Mouse (Mus musculus): ENCODE results near the gene Mcfd2. TPM values are rescaled to one million over a fixed set of nuclear protein-coding genes. Genes with fewer than 3 reads are reported as not detected.
A peak's percentile ranks its signal among the peaks of the same experiment; 100 is the strongest.
"Not testable (repeated sequence)": the region's sequence is repeated elsewhere in the genome, so short reads cannot be mapped to it uniquely, and the experiment has no call there.

Mcfd2 gene
- polyA plus RNA-seq, 1 experiment from 2014 or later, result 148 TPM

DNA sequence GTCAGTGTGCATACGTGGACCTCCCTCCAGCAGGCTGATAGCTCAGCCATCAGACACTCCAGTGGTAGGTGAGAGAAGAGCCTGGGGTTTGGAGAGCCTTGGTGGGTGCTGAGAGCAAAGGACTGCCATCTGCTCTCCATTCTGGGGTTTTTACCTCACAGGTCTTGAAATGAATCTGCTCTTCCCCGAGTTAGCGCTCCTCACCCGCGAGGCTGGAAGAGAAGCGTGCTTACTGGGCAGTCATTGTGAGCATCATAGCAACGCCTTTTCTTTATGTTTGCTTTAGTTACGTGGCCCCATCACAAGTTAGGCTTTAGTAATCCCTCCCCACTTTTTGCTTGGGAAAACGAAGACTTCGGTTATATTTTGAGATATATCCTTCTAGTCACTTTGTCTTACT, 34.6 kb upstream of the Mcfd2 start:
- no peaks in the 10 kb centered on the region for H3K27me3 ChIP-seq (ENCODE audit: insufficient read depth, low read length)
- 88% methylated on average over 10 of the region's 10 CpGs for WGBS (ENCODE audit: insufficient replicate concordance)
- no peaks in the 10 kb centered on the region for H3K9me3 ChIP-seq (ENCODE audit: low read length)
- H3K4me2 ChIP-seq (ENCODE audit: low read depth, low read length), result no peak overlapping the region
- ATAC-seq, result no peak
- H3K4me3 ChIP-seq (ENCODE audit: low read depth, low read length), result no peak overlapping the region
- DNase-seq, result no peak
- no peak overlapping the region for H3K27ac ChIP-seq (ENCODE audit: low read depth)
- H3K36me3 ChIP-seq (replicated peaks; ENCODE audit: insufficient read depth, low read length), result peaks cover 2% of the 10 kb centered on the region; the same call in 1 of the 2 replicates
- no peak for TF ChIP-seq CTCF (IDR thresholded peaks at IDR 0.05; ENCODE audit: low read depth)
- no peak for TF ChIP-seq EP300 (IDR thresholded peaks at IDR 0.05; ENCODE audit: low read depth)
- no peak overlapping the region for H3K9ac ChIP-seq (replicated peaks)
- H3K4me1 ChIP-seq (ENCODE audit: insufficient read depth), result peaks cover 57% of the 10 kb centered on the region

DNA sequence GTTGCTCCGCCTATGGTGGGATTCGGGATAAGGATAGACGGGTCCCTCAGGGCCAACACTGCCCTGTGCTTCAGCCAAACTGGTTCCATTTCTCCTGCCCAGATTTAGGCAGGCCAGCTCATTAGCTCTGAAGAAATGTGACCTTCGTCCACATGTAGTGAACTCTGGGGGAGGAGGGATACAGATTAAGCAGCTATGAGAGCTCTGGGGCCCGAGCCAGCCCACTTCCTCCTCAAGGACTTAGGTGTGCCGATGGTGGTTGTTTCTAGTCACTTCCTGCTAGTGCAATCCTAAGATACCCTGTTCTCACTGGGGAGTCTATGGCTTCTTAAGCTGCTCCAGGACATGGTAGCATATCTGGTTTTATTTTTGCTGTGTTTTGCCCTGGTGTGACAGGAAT, 33.2 kb upstream of the Mcfd2 start:
- ATAC-seq, result peak; percentile 71
- 38% methylated on average over 6 of the region's 6 CpGs for WGBS (ENCODE audit: insufficient replicate concordance)
- H3K4me1 ChIP-seq (ENCODE audit: insufficient read depth), result peaks cover 44% of the 10 kb centered on the region
- no peaks in the 10 kb centered on the region for H3K27me3 ChIP-seq (ENCODE audit: insufficient read depth, low read length)
- H3K9me3 ChIP-seq (ENCODE audit: low read length), result no peaks in the 10 kb centered on the region
- peak overlapping the region; percentile 72 for H3K27ac ChIP-seq (ENCODE audit: low read depth)
- no peak for TF ChIP-seq EP300 (IDR thresholded peaks at IDR 0.05; ENCODE audit: low read depth)
- peak; percentile 49 for DNase-seq
- H3K36me3 ChIP-seq (replicated peaks; ENCODE audit: insufficient read depth, low read length), result peaks cover 6% of the 10 kb centered on the region; the same call in 1 of the 2 replicates
- no peak overlapping the region for H3K4me3 ChIP-seq (ENCODE audit: low read depth, low read length)
- peak overlapping the region; percentile 29; the same call in 1 of the 2 replicates for H3K4me2 ChIP-seq (ENCODE audit: low read depth, low read length)
- no peak overlapping the region for H3K9ac ChIP-seq (replicated peaks)

DNA sequence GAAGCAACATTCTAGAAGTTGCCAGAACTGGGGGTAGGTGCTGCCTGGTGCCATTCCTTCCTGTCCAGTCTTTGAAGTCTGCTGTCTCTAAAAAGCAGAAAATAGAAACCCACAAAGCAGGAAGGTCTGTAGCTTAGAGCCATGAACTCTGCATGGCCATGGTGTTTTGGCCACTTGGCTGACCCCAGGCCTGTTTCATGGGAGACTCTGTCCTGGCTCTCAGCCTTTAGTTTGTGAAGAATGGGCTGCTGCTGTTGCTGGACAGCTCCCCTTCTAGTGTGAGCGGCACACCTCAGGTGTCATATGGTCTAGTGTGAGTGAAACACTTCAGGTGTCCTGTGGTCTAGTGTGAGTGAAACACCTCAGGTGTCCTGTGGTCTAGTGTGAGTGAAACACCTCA, 31.0 kb upstream of the Mcfd2 start:
- not testable (repeated sequence) for H3K4me3 ChIP-seq (ENCODE audit: low read depth, low read length); H3K4me2 ChIP-seq (ENCODE audit: low read depth, low read length); DNase-seq; ATAC-seq; H3K27ac ChIP-seq (ENCODE audit: low read depth); H3K27me3 ChIP-seq (ENCODE audit: insufficient read depth, low read length); H3K9me3 ChIP-seq (ENCODE audit: low read length); H3K9ac ChIP-seq (replicated peaks)
- Histone ChIP-seq H3K4me1 (ENCODE audit: insufficient read depth) (peaks cover 27% of the 10 kb centered on the region), H3K36me3 (replicated peaks; ENCODE audit: insufficient read depth, low read length) (peaks cover 21% of the 10 kb centered on the region)
- 79% methylated on average over 1 of the region's 1 CpGs for WGBS (ENCODE audit: insufficient replicate concordance)

DNA sequence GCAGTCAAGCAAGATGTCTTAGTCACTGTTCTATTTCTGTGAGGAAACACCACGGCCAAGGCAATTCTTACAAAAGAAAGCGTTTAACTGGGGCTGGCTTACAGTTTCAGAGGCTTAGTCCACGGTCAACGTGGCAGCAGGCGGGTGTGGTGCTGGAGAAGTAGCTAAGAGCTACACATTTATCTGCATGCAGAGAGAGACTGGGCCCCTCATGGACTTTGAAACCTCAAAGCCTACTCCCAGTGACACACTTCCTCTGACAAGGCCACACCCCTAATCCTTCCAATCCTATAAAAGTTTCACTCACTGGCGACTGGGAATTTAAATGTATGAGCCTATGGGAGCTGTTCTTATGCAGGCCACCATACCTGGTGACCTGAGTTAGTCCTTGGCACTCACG, 30.0 kb upstream of the Mcfd2 start:
- Histone ChIP-seq H3K4me3 (ENCODE audit: low read depth, low read length) (no peak overlapping the region), H3K9me3 (ENCODE audit: low read length) (no peaks in the 10 kb centered on the region), H3K27me3 (ENCODE audit: insufficient read depth, low read length) (no peaks in the 10 kb centered on the region), H3K9ac (replicated peaks) (no peak overlapping the region), H3K4me1 (ENCODE audit: insufficient read depth) (peaks cover 30% of the 10 kb centered on the region), H3K36me3 (replicated peaks; ENCODE audit: insufficient read depth, low read length) (peaks cover 21% of the 10 kb centered on the region), H3K27ac (ENCODE audit: low read depth) (no peak overlapping the region), H3K4me2 (ENCODE audit: low read depth, low read length) (no peak overlapping the region)
- no peak for DNase-seq
- ATAC-seq, result no peak
- WGBS (ENCODE audit: insufficient replicate concordance), result 63% methylated on average over 7 of the region's 7 CpGs
- TF ChIP-seq EP300 (IDR thresholded peaks at IDR 0.05; ENCODE audit: low read depth) (no peak), CTCF (IDR thresholded peaks at IDR 0.05; ENCODE audit: low read depth) (no peak)

DNA sequence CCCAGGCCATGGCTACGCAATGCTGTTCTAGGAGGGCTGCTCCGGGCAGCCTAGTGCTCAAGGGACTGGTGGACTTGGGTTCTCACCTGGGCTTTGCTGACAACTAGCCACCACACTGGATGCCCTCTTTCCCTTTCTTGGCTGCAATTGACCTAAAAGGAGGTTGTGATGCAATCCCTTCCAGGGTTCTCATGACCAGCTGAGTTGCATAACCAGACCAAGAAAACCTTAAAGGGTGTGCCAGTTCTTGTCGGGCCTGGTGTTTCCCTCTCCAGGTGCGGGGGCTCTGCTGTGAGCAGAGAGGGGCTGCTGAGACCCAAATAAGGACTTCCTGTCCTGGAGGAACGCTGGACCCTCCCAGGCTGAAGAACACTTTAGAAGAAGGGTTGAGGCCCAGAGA, 27.4 kb upstream of the Mcfd2 start:
- DNase-seq (no peak), ATAC-seq (no peak)
- no peak for TF ChIP-seq CTCF (IDR thresholded peaks at IDR 0.05; ENCODE audit: low read depth)
- TF ChIP-seq EP300 (IDR thresholded peaks at IDR 0.05; ENCODE audit: low read depth), result no peak
- Histone ChIP-seq H3K36me3 (replicated peaks; ENCODE audit: insufficient read depth, low read length) (peaks cover 19% of the 10 kb centered on the region), H3K27ac (ENCODE audit: low read depth) (no peak overlapping the region), H3K4me3 (ENCODE audit: low read depth, low read length) (no peak overlapping the region), H3K4me1 (ENCODE audit: insufficient read depth) (peaks cover 19% of the 10 kb centered on the region), H3K4me2 (ENCODE audit: low read depth, low read length) (no peak overlapping the region), H3K9me3 (ENCODE audit: low read length) (no peaks in the 10 kb centered on the region), H3K9ac (replicated peaks) (no peak overlapping the region), H3K27me3 (ENCODE audit: insufficient read depth, low read length) (no peaks in the 10 kb centered on the region)
- WGBS (ENCODE audit: insufficient replicate concordance), result 71% methylated on average over 5 of the region's 5 CpGs

DNA sequence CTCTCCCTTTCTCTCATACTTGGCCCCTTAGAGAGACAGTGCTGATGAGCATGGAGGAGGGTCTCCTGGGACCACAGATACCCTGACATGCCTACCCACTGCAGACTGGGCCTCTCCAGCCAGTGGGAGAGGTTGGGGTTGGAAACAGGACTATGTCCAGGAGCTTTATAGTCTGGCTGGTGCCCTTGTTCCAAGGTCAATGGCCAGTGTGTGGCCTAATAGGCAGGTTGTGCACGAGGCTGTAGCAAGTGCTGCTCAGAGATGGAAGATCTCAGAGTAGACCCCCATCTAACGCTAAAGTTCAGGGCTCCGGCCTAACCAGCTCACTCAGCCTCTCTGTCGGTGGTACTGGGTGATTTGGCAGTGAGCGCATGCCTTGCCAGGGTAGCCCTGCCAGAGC, 26.0 kb upstream of the Mcfd2 start:
- no peak overlapping the region for H3K4me2 ChIP-seq (ENCODE audit: low read depth, low read length)
- 0 out of 2 replicates have a peak, but pooled peaks have one; percentile 14 for ATAC-seq
- H3K4me3 ChIP-seq (ENCODE audit: low read depth, low read length), result no peak overlapping the region
- no peak for DNase-seq
- H3K9ac ChIP-seq (replicated peaks), result no peak overlapping the region
- H3K27ac ChIP-seq (ENCODE audit: low read depth), result peak overlapping the region; percentile 30
- peaks cover 24% of the 10 kb centered on the region for H3K4me1 ChIP-seq (ENCODE audit: insufficient read depth)
- 83% methylated on average over 5 of the region's 5 CpGs for WGBS (ENCODE audit: insufficient replicate concordance)
- no peaks in the 10 kb centered on the region for H3K9me3 ChIP-seq (ENCODE audit: low read length)
- H3K36me3 ChIP-seq (replicated peaks; ENCODE audit: insufficient read depth, low read length), result peaks cover 19% of the 10 kb centered on the region
- TF ChIP-seq CTCF (IDR thresholded peaks at IDR 0.05; ENCODE audit: low read depth) (no peak), EP300 (IDR thresholded peaks at IDR 0.05; ENCODE audit: low read depth) (no peak)
- H3K27me3 ChIP-seq (ENCODE audit: insufficient read depth, low read length), result no peaks in the 10 kb centered on the region

DNA sequence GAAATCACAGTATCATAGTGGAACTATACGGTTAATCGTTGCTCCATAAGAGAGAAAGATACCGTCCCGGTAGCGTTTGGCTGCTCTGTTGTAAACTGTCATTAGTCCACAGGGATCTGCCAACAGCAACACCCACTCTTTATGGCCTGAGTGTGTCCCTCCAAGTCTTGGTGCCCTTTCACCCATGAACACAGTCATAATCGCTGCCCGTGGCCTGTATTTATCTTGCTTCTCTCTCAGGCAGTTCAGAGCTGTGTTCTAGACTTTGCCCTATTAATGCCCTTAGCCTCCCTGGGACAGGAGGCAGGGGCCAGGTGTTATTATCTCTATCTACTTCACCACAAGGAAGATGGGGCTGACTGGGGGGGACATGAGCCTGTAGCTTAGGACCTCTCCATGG, 25.3 kb upstream of the Mcfd2 start:
- DNase-seq (no peak), ATAC-seq (peak; percentile 64)
- peaks cover 31% of the 10 kb centered on the region for H3K4me1 ChIP-seq (ENCODE audit: insufficient read depth)
- H3K9ac ChIP-seq (replicated peaks), result no peak overlapping the region
- no peak overlapping the region for H3K4me3 ChIP-seq (ENCODE audit: low read depth, low read length)
- H3K27ac ChIP-seq (ENCODE audit: low read depth), result peak overlapping the region; percentile 30
- peaks cover 19% of the 10 kb centered on the region for H3K36me3 ChIP-seq (replicated peaks; ENCODE audit: insufficient read depth, low read length)
- WGBS (ENCODE audit: insufficient replicate concordance), result 71% methylated on average over 7 of the region's 7 CpGs
- no peak overlapping the region for H3K4me2 ChIP-seq (ENCODE audit: low read depth, low read length)
- TF ChIP-seq CTCF (IDR thresholded peaks at IDR 0.05; ENCODE audit: low read depth) (no peak), EP300 (IDR thresholded peaks at IDR 0.05; ENCODE audit: low read depth) (no peak)
- H3K27me3 ChIP-seq (ENCODE audit: insufficient read depth, low read length), result no peaks in the 10 kb centered on the region
- H3K9me3 ChIP-seq (ENCODE audit: low read length), result no peaks in the 10 kb centered on the region

All from liver, postnatal 0 days (tissue).